Mouse (Mus musculus): Measurements from ENCODE around the gene Slc35e4. TPM values are rescaled to one million over a fixed set of nuclear protein-coding genes. Genes with fewer than 3 reads are reported as not detected.
A peak's percentile ranks its signal among the peaks of the same experiment; 100 is the strongest.

Slc35e4 gene
- polyA plus RNA-seq, 1 experiment from 2014 or later: 7.9 TPM

- H3K36me3 ChIP-seq: peaks cover 28% of the 10 kb centered on the region
- H3K27ac ChIP-seq: peak within 1 kb of the TSS; percentile 85
- whole genome bisulfite sequencing: 2% methylated on average over 46 of the region's 46 CpGs
- H3K27me3 ChIP-seq: no peaks in the 10 kb centered on the region
- H3K4me3 ChIP-seq: peak within 1 kb of the TSS; percentile 45
- H3K4me2 ChIP-seq (replicated peaks): peak within 1 kb of the TSS; percentile 60
- ATAC-seq (ENCODE audit: low FRiP score): peak; percentile 99
- H3K9ac ChIP-seq: peak within 1 kb of the TSS; percentile 67
- H3K9me3 ChIP-seq (replicated peaks): no peaks in the 10 kb centered on the region
- peaks cover 9% of the 10 kb centered on the region; the same call in 1 of the 2 replicates for H3K4me1 ChIP-seq
These were observed 19.8 kb downstream of the Slc35e4 start, which contains the start of the genes 4921536K21Rik and Dusp18 for GRCm38 (mm10) chr11:3894406-3895281. Gene 4921536K21Rik (minus strand): TSS chr11:3895098. Gene Dusp18 (plus strand): TSS chr11:3895240.

GRCm38 (mm10) chr11:3893970-3894369, 20.5 kb downstream of the Slc35e4 start:
- Histone ChIP-seq H3K4me3 (no peak overlapping the region), H3K4me2 (replicated peaks) (peak overlapping the region; percentile 60; the same call in 1 of the 2 replicates)
- 80% methylated on average over 6 of the region's 6 CpGs for WGBS

GRCm38 (mm10) chr11:3887331-3887730, 27.1 kb downstream of the Slc35e4 start:
- Histone ChIP-seq H3K27me3 (no peaks in the 10 kb centered on the region), H3K27ac (no peak overlapping the region)
- WGBS: 78% methylated on average over 5 of the region's 5 CpGs

More at GRCm38 (mm10) chr11:3893970-3894369, 20.5 kb downstream of the Slc35e4 start:
- H3K27me3 ChIP-seq: no peaks in the 10 kb centered on the region
- H3K27ac ChIP-seq: no peak overlapping the region
- H3K9ac ChIP-seq: no peak overlapping the region
- H3K4me1 ChIP-seq: peaks cover 9% of the 10 kb centered on the region; the same call in 1 of the 2 replicates
- H3K36me3 ChIP-seq: peaks cover 22% of the 10 kb centered on the region
- H3K9me3 ChIP-seq (replicated peaks): no peaks in the 10 kb centered on the region
- no peak for ATAC-seq (ENCODE audit: low FRiP score)

GRCm38 (mm10) chr11:3883711-3884110, 30.8 kb downstream of the Slc35e4 start:
- H3K4me3 ChIP-seq: no peak overlapping the region
- no peak overlapping the region for H3K4me2 ChIP-seq (replicated peaks)
- H3K27me3 ChIP-seq: 0 out of 2 replicates have a peak, but pooled peaks cover 3% of the 10 kb centered on the region
- 84% methylated on average over 3 of the region's 3 CpGs for WGBS
- H3K4me1 ChIP-seq: peaks cover 2% of the 10 kb centered on the region; the same call in 1 of the 2 replicates
- H3K9ac ChIP-seq: no peak overlapping the region
- no peaks in the 10 kb centered on the region for H3K9me3 ChIP-seq (replicated peaks)
- H3K36me3 ChIP-seq: no peaks in the 10 kb centered on the region
- no peak for ATAC-seq (ENCODE audit: low FRiP score)
- H3K27ac ChIP-seq: no peak overlapping the region

More at GRCm38 (mm10) chr11:3887331-3887730, 27.1 kb downstream of the Slc35e4 start:
- Histone ChIP-seq H3K4me3 (no peak overlapping the region), H3K9ac (no peak overlapping the region), H3K36me3 (no peaks in the 10 kb centered on the region), H3K4me2 (replicated peaks) (no peak overlapping the region), H3K4me1 (peaks cover 2% of the 10 kb centered on the region; the same call in 1 of the 2 replicates), H3K9me3 (replicated peaks) (no peaks in the 10 kb centered on the region)
- ATAC-seq (ENCODE audit: low FRiP score): no peak

- Histone ChIP-seq H3K9ac (no peak overlapping the region), H3K36me3 (no peaks in the 10 kb centered on the region), H3K4me2 (replicated peaks) (no peak overlapping the region), H3K9me3 (replicated peaks) (no peaks in the 10 kb centered on the region), H3K27me3 (0 out of 2 replicates have a peak, but pooled peaks cover 6% of the 10 kb centered on the region), H3K27ac (no peak overlapping the region), H3K4me1 (peaks cover 2% of the 10 kb centered on the region; the same call in 1 of the 2 replicates), H3K4me3 (no peak overlapping the region)
- ATAC-seq (ENCODE audit: low FRiP score): no peak
- 42% methylated on average over 2 of the region's 2 CpGs for WGBS
These were observed 34.6 kb downstream of the Slc35e4 start for GRCm38 (mm10) chr11:3879836-3880235.

GRCm38 (mm10) chr11:3878660-3879059, 35.8 kb downstream of the Slc35e4 start:
- 0 out of 2 replicates have a peak, but pooled peaks cover 6% of the 10 kb centered on the region for H3K27me3 ChIP-seq
- no peaks in the 10 kb centered on the region for H3K36me3 ChIP-seq
- no peak overlapping the region for H3K27ac ChIP-seq
- H3K9me3 ChIP-seq (replicated peaks): no peaks in the 10 kb centered on the region
- no peak overlapping the region for H3K4me2 ChIP-seq (replicated peaks)
- no peak for ATAC-seq (ENCODE audit: low FRiP score)
- H3K9ac ChIP-seq: no peak overlapping the region
- H3K4me1 ChIP-seq: no peaks in the 10 kb centered on the region
- no peak overlapping the region for H3K4me3 ChIP-seq
- WGBS: 76% methylated on average over 7 of the region's 7 CpGs

- no peaks in the 10 kb centered on the region for H3K4me1 ChIP-seq
- no peaks in the 10 kb centered on the region for H3K9me3 ChIP-seq (replicated peaks)
- no peak overlapping the region for H3K9ac ChIP-seq
- H3K36me3 ChIP-seq: no peaks in the 10 kb centered on the region
- ATAC-seq (ENCODE audit: low FRiP score): no peak
- no peak overlapping the region for H3K4me2 ChIP-seq (replicated peaks)
- 81% methylated on average over 6 of the region's 6 CpGs for WGBS
- no peak overlapping the region for H3K27ac ChIP-seq
- H3K4me3 ChIP-seq: no peak overlapping the region
- H3K27me3 ChIP-seq: 0 out of 2 replicates have a peak, but pooled peaks cover 5% of the 10 kb centered on the region
These were observed 38.0 kb downstream of the Slc35e4 start for GRCm38 (mm10) chr11:3876419-3876818.

- Histone ChIP-seq H3K4me1 (peaks cover 6% of the 10 kb centered on the region), H3K9me3 (replicated peaks) (no peaks in the 10 kb centered on the region), H3K27ac (no peak overlapping the region), H3K36me3 (no peaks in the 10 kb centered on the region), H3K4me3 (peak overlapping the region; percentile 44), H3K27me3 (peaks cover 20% of the 10 kb centered on the region), H3K4me2 (replicated peaks) (peak overlapping the region; percentile 73), H3K9ac (peak overlapping the region; percentile 57; the same call in 1 of the 2 replicates)
- ATAC-seq (ENCODE audit: low FRiP score): peak; percentile 12; the same call in 1 of the 2 replicates
- WGBS: 41% methylated on average over 6 of the region's 6 CpGs
These were observed 50.1 kb downstream of the Slc35e4 start for GRCm38 (mm10) chr11:3864343-3864742.

- H3K27me3 ChIP-seq: peaks cover 20% of the 10 kb centered on the region
- peak; percentile 92 for ATAC-seq (ENCODE audit: low FRiP score)
These were observed 50.9 kb downstream of the Slc35e4 start, which contains the start of gene Osbp2 for GRCm38 (mm10) chr11:3863454-3864112. Gene Osbp2 (minus strand): TSS chr11:3863903.

GRCm38 (mm10) chr11:3862661-3863453, 51.6 kb downstream of the Slc35e4 start:
- Histone ChIP-seq H3K4me1 (peaks cover 6% of the 10 kb centered on the region), H3K27me3 (peaks cover 23% of the 10 kb centered on the region), H3K9me3 (replicated peaks) (no peaks in the 10 kb centered on the region), H3K36me3 (no peaks in the 10 kb centered on the region), H3K9ac (no peak overlapping the region), H3K4me3 (peak overlapping the region; percentile 44), H3K27ac (no peak overlapping the region), H3K4me2 (replicated peaks) (peak overlapping the region; percentile 73)
- ATAC-seq (ENCODE audit: low FRiP score): peak; percentile 4; the same call in 1 of the 2 replicates
- 73% methylated on average over 19 of the region's 19 CpGs for WGBS

More at GRCm38 (mm10) chr11:3863454-3864112, 50.9 kb downstream of the Slc35e4 start, which contains the start of gene Osbp2:
- WGBS: 6% methylated on average over 51 of the region's 58 CpGs
- no peaks in the 10 kb centered on the region for H3K36me3 ChIP-seq
- H3K27ac ChIP-seq: no peak within 1 kb of the TSS
- H3K4me1 ChIP-seq: peaks cover 6% of the 10 kb centered on the region
- H3K9ac ChIP-seq: peak within 1 kb of the TSS; percentile 57
- no peaks in the 10 kb centered on the region for H3K9me3 ChIP-seq (replicated peaks)
- H3K4me2 ChIP-seq (replicated peaks): peak within 1 kb of the TSS; percentile 73
- peak within 1 kb of the TSS; percentile 44 for H3K4me3 ChIP-seq

GRCm38 (mm10) chr11:3860361-3860760, 54.1 kb downstream of the Slc35e4 start:
- H3K9ac ChIP-seq: no peak overlapping the region
- no peak overlapping the region for H3K4me2 ChIP-seq (replicated peaks)
- no peak overlapping the region for H3K27ac ChIP-seq
- peaks cover 6% of the 10 kb centered on the region for H3K4me1 ChIP-seq
- no peak for ATAC-seq (ENCODE audit: low FRiP score)
- H3K36me3 ChIP-seq: no peaks in the 10 kb centered on the region
- 83% methylated on average over 4 of the region's 4 CpGs for WGBS
- no peaks in the 10 kb centered on the region for H3K9me3 ChIP-seq (replicated peaks)
- no peak overlapping the region for H3K4me3 ChIP-seq
- H3K27me3 ChIP-seq: peaks cover 22% of the 10 kb centered on the region

Data from hindbrain, embryonic 12.5 days (tissue).